Mouse (Mus musculus) heart, embryonic 15.5 days (tissue): ENCODE data around the gene Sprn. TPM values are rescaled to one million over a fixed set of nuclear protein-coding genes. Genes with fewer than 3 reads are reported as not detected.
"Not testable (repeated sequence)": the region's sequence is repeated elsewhere in the genome, so short reads cannot be mapped to it uniquely, and the experiment has no call there.

Source experiments
- ATAC-seq: fragments of 200-750 bp; cut with Nextera tagmentation; replicated peaks from 2 replicates; pipeline ENCODE4 v1.8.0; 2017; ENCODE audit warnings: low read depth, moderate TSS enrichment; ENCODE audit not compliant: insufficient number of reproducible peaks, insufficient read depth, low FRiP score
- H3K27ac ChIP-seq: fragments of 300-500 bp; sonication (generic); 2 replicates; pipeline ENCODE4 v1.5.1; 2015; ENCODE audit warnings: mild to moderate bottlenecking, inconsistent platforms
- H3K27me3 ChIP-seq: fragments of 300-500 bp; sonication (generic); 2 replicates; pipeline ENCODE4 v1.6.1; 2015; ENCODE audit warnings: inconsistent platforms
- H3K36me3 ChIP-seq: fragments of 300-500 bp; sonication (generic); 2 replicates; pipeline ENCODE4 v1.6.1; 2015; ENCODE audit warnings: mild to moderate bottlenecking, inconsistent platforms
- H3K4me1 ChIP-seq: fragments of 300-500 bp; sonication (generic); replicated peaks from 2 replicates; pipeline ENCODE4 v1.6.1; 2015; ENCODE audit warnings: inconsistent platforms
- H3K4me2 ChIP-seq: fragments of 300-500 bp; sonication (generic); 2 replicates; pipeline ENCODE4 v1.6.1; 2015; ENCODE audit warnings: inconsistent platforms, mild to moderate bottlenecking, moderate library complexity
- H3K4me3 ChIP-seq: fragments of 300-500 bp; sonication (generic); 2 replicates; pipeline ENCODE4 v1.5.1; 2015; ENCODE audit warnings: mild to moderate bottlenecking, inconsistent platforms
- H3K9ac ChIP-seq: fragments of 300-500 bp; sonication (generic); 2 replicates; pipeline ENCODE4 v1.6.1; 2015; ENCODE audit warnings: mild to moderate bottlenecking, inconsistent platforms
- H3K9me3 ChIP-seq: fragments of 300-500 bp; sonication (generic); replicated peaks from 2 replicates; pipeline ENCODE4 v1.6.1; 2016; ENCODE audit warnings: inconsistent platforms
- WGBS: fragments of 180-500 bp; shearing (Covaris S2); methylation state at CpG from one replicate; pipeline ENCODE4 v1.1.7; 2015; ENCODE audit warnings: mixed read lengths; 5-methylcytosine and 5-hydroxymethylcytosine counted together
- polyA plus RNA-seq: library from polyadenylated mRNA; unstranded; fragments of >200 nt; fragmentation: Nextera tagmentation; extraction: Ambion mirVana; gene quantifications from 2 replicates; pipeline ENCODE4 v1.2.1, GENCODE M21; 2015

Sprn gene
- polyA plus RNA-seq, 1 experiment from 2014 or later: 0.05 TPM

- H3K4me2 ChIP-seq: no peak overlapping the region
- WGBS: 5% methylated on average over 14 of the region's 14 CpGs
- no peak overlapping the region for H3K27ac ChIP-seq
- no peaks in the 10 kb centered on the region for H3K27me3 ChIP-seq
- no peaks in the 10 kb centered on the region for H3K9me3 ChIP-seq
- H3K4me1 ChIP-seq: peaks cover 7% of the 10 kb centered on the region
- ATAC-seq: no peak
- no peak overlapping the region for H3K9ac ChIP-seq
- H3K4me3 ChIP-seq: no peak overlapping the region
- no peaks in the 10 kb centered on the region for H3K36me3 ChIP-seq
These were observed 13.3 kb downstream of the Sprn start for GRCm38 (mm10) chr7:140141350-140141749.

DNA sequence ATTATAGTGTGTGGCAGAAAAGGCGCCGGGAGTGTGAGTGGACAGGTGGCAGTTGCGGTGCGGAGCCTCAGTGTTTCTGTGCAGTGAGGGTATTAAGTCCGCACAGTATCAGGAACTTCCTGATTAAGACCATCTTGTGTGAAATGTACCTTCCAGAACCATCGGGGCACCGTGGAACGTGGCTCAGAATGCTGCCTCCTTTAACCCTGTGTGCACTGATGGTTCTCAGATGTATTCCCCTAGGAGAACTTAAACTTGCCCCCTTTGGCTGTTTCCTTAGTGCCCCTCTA is 16.7 kb downstream of the Sprn start:
- Histone ChIP-seq H3K4me2 (peak overlapping the region; percentile 84), H3K27ac (peak overlapping the region; percentile 84), H3K4me1 (peaks cover 7% of the 10 kb centered on the region), H3K4me3 (peak overlapping the region; percentile 81), H3K27me3 (no peaks in the 10 kb centered on the region), H3K36me3 (no peaks in the 10 kb centered on the region), H3K9me3 (no peaks in the 10 kb centered on the region), H3K9ac (peak overlapping the region; percentile 91)
- WGBS: 0% methylated on average over 8 of the region's 8 CpGs
- no peak for ATAC-seq

DNA sequence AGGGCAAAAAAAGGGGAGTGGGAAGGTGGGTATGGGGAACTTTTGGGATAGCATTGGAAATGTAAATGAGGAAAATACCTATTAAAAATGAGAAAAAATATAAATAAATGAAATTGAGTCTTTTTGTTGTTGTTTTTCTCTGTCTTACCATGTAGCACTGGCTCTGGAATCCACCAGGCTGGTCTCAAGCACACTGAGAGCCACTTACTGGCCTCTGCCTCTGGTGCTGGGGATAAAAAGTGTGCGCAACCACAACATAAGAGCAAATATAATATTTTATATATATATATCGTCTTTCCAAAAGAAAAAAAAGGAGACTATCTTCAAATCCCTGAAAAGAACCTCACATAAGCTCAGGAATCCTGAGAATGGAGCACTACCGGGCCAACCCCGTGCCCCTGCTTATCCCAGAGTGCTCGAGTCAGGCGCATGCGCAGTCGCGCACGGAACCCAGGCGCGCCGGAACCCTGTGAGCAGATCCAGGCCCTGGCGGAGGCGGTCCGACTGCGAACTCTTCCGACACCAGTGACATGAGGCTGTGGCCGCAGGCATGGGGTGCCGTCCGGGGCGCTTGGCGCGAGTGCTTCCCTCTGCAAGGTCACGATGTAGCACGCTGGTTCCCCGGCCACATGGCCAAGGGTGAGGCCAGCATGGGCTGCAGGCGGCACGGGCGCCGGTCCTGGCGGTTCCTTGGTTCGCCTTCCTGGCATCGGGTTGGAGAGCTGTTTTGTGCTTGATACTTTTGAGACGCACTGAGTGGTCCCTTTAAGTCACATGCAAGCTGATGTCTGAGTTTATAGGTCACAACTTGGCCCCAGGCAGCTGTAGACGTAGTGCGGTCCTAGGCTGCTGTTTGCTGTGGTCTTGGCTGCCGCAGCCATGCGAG is 17.3 kb downstream of the Sprn start, which contains the start of gene Mtg1:
Gene Mtg1 (plus strand): TSS at position 430 of the 886 bp plus-strand sequence.
- WGBS: 2% methylated on average over 39 of the region's 39 CpGs
- peak within 1 kb of the TSS; percentile 91 for H3K9ac ChIP-seq

DNA sequence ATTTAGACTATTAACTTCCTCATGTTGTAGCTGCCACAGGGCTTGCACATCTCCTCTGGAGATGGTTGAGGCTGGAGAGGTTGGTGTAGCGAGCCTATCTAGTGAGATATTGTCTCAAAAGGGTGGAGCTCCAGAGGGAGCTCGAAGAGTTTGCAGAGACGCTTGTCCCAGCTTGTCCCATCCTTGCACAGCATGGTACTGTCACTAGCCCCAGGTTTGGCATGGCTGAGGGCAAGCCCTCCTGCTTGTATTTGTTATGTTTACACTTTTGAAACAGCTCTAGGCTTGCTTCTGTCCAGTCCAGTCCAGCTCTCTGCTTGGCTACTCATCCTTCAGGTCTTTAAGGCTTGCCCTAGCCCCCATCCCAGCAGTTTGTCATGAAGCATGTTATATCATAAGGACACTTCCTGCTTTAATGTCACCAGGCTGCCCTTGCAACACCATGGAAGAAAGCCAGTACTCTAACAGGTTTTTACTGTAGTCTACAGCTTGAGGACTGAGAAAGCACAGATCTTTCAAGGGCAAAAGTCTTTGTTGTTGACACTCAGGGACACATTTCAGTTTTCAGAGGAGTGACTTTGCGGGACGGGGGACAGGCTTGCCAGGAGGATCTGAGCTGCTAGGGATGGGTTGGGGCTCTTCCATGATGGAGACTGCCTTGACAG is 19.4 kb downstream of the Sprn start:
- 77% methylated on average over 5 of the region's 5 CpGs for WGBS
- Histone ChIP-seq H3K9me3 (no peaks in the 10 kb centered on the region), H3K4me3 (no peak overlapping the region), H3K27me3 (no peaks in the 10 kb centered on the region), H3K36me3 (peaks cover under 1% of the 10 kb centered on the region; the same call in 1 of the 2 replicates), H3K27ac (no peak overlapping the region), H3K4me1 (peaks cover 7% of the 10 kb centered on the region), H3K4me2 (no peak overlapping the region), H3K9ac (no peak overlapping the region)
- ATAC-seq: no peak

More for the DNA sequence above, 17.3 kb downstream of the Sprn start, which contains the start of gene Mtg1:
- no peaks in the 10 kb centered on the region for H3K9me3 ChIP-seq
- H3K36me3 ChIP-seq: no peaks in the 10 kb centered on the region
- peak; percentile 97 for ATAC-seq
- peak within 1 kb of the TSS; percentile 84 for H3K27ac ChIP-seq
- H3K4me2 ChIP-seq: peak within 1 kb of the TSS; percentile 84
- H3K4me3 ChIP-seq: peak within 1 kb of the TSS; percentile 81
- peaks cover 7% of the 10 kb centered on the region for H3K4me1 ChIP-seq
- H3K27me3 ChIP-seq: no peaks in the 10 kb centered on the region

GRCm38 (mm10) chr7:140134033-140134432 is 20.6 kb downstream of the Sprn start:
- H3K4me2 ChIP-seq, H3K9ac ChIP-seq, H3K4me1 ChIP-seq, H3K36me3 ChIP-seq, H3K9me3 ChIP-seq, H3K4me3 ChIP-seq, H3K27ac ChIP-seq, H3K27me3 ChIP-seq, ATAC-seq: not testable (repeated sequence)
- 81% methylated on average over 7 of the region's 7 CpGs for WGBS

- ATAC-seq, H3K4me2 ChIP-seq, H3K9ac ChIP-seq, H3K36me3 ChIP-seq, H3K9me3 ChIP-seq, H3K4me1 ChIP-seq, H3K4me3 ChIP-seq, H3K27ac ChIP-seq, H3K27me3 ChIP-seq: not testable (repeated sequence)
- 90% methylated on average over 7 of the region's 7 CpGs for WGBS
These were observed 22.5 kb downstream of the Sprn start for GRCm38 (mm10) chr7:140132184-140132583.

- Histone ChIP-seq H3K4me1 (peaks cover 8% of the 10 kb centered on the region), H3K9me3 (no peaks in the 10 kb centered on the region), H3K4me2 (no peak overlapping the region), H3K4me3 (no peak overlapping the region), H3K9ac (no peak overlapping the region), H3K36me3 (peaks cover 9% of the 10 kb centered on the region), H3K27me3 (no peaks in the 10 kb centered on the region), H3K27ac (no peak overlapping the region)
- ATAC-seq: no peak
- WGBS: 79% methylated on average over 2 of the region's 2 CpGs
These were observed 26.8 kb downstream of the Sprn start for GRCm38 (mm10) chr7:140127911-140128310.

- H3K4me2 ChIP-seq: 0 out of 2 replicates have a peak overlapping the region, but pooled peaks have one; percentile 13
- 86% methylated on average over 3 of the region's 3 CpGs for WGBS
- no peak overlapping the region for H3K4me3 ChIP-seq
These were observed 27.7 kb downstream of the Sprn start for GRCm38 (mm10) chr7:140126934-140127333.

GRCm38 (mm10) chr7:140126022-140126350 is 28.7 kb downstream of the Sprn start:
- Histone ChIP-seq H3K9me3 (no peaks in the 10 kb centered on the region), H3K4me1 (peaks cover 8% of the 10 kb centered on the region), H3K36me3 (peaks cover 9% of the 10 kb centered on the region), H3K27ac (peak overlapping the region; percentile 57; the same call in 1 of the 2 replicates), H3K27me3 (no peaks in the 10 kb centered on the region), H3K4me3 (peak overlapping the region; percentile 94), H3K9ac (peak overlapping the region; percentile 89), H3K4me2 (peak overlapping the region; percentile 94)
- WGBS: 5% methylated on average over 5 of the region's 5 CpGs
- ATAC-seq: no peak

More at GRCm38 (mm10) chr7:140126934-140127333, 27.7 kb downstream of the Sprn start:
- H3K27me3 ChIP-seq: no peaks in the 10 kb centered on the region
- ATAC-seq: no peak
- H3K27ac ChIP-seq: no peak overlapping the region
- peaks cover 9% of the 10 kb centered on the region for H3K36me3 ChIP-seq
- H3K9me3 ChIP-seq: no peaks in the 10 kb centered on the region
- H3K4me1 ChIP-seq: peaks cover 8% of the 10 kb centered on the region
- H3K9ac ChIP-seq: no peak overlapping the region

GRCm38 (mm10) chr7:140125278-140126021 is 29.2 kb downstream of the Sprn start:
- H3K27me3 ChIP-seq: no peaks in the 10 kb centered on the region
- H3K27ac ChIP-seq: peak overlapping the region; percentile 57; the same call in 1 of the 2 replicates
- peak overlapping the region; percentile 94 for H3K4me2 ChIP-seq
- peak overlapping the region; percentile 89 for H3K9ac ChIP-seq
- peaks cover 8% of the 10 kb centered on the region for H3K4me1 ChIP-seq
- H3K4me3 ChIP-seq: peak overlapping the region; percentile 94
- peak; percentile 98 for ATAC-seq
- no peaks in the 10 kb centered on the region for H3K9me3 ChIP-seq
- WGBS: under 1% methylated on average over 40 of the region's 40 CpGs
- H3K36me3 ChIP-seq: peaks cover 9% of the 10 kb centered on the region

DNA sequence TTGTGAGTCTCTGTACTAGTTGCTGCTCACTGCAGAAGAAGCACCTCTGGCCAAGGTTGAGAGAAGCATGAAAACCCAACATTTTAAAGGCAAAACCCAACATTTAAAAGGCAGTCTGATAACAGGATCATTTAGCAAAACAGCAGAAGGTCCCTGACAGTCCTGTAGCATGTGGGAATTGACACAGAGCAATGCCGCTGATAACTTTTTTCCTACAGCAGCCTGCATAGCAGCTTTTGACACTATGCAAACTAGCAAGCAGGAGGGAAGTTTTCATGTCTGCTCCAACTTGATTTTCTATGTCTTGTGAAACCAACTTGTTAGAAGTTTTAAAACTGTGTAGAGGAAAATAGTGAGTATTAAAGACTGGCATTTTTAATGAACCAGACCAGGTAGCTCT is 30.3 kb downstream of the Sprn start:
- Histone ChIP-seq H3K4me1 (peaks cover 8% of the 10 kb centered on the region), H3K4me3 (no peak overlapping the region), H3K27me3 (no peaks in the 10 kb centered on the region), H3K9ac (no peak overlapping the region), H3K36me3 (peaks cover under 1% of the 10 kb centered on the region; the same call in 1 of the 2 replicates), H3K27ac (no peak overlapping the region), H3K4me2 (no peak overlapping the region), H3K9me3 (no peaks in the 10 kb centered on the region)
- 84% methylated on average over 1 of the region's 1 CpGs for WGBS
- ATAC-seq: no peak
